Mouse (Mus musculus) CH12.LX (cell line): ENCODE data around the gene Ndufa5. TPM values are rescaled to one million over a fixed set of nuclear protein-coding genes. Genes with fewer than 3 reads are reported as not detected.

Experiments
- DNase-seq: peaks from one replicate; pipeline ENCODE4 v3.0.0-alpha.2; 2013; ENCODE audit errors: extremely low read depth
- H3K27ac ChIP-seq: 2 replicates; pipeline ENCODE4 v1.5.1; 2012; ENCODE audit warnings: low read depth, mild to moderate bottlenecking, control low read depth, moderate library complexity; ENCODE audit not compliant: insufficient read depth
- H3K27me3 ChIP-seq: replicated peaks from 2 replicates; pipeline ENCODE3; 2012; ENCODE audit warnings: inconsistent platforms
- H3K36me3 ChIP-seq, 2 experiments: replicated peaks in 1 of 2; 2 replicates each; pipeline versions ENCODE3 to v1.6.1; 2012; ENCODE audit warnings: inconsistent platforms in 1 of 2, low read length in 1 of 2, mild to moderate bottlenecking in 1 of 2, mixed read lengths in 1 of 2, moderate library complexity in 1 of 2; ENCODE audit not compliant: control insufficient read depth in 1 of 2, insufficient read depth in 1 of 2
- H3K4me1 ChIP-seq, 2 experiments: 2 replicates each; pipeline ENCODE4 v1.6.1; 2012; ENCODE audit warnings: inconsistent platforms in 1 of 2, moderate library complexity in 1 of 2; ENCODE audit not compliant: insufficient read depth in 2 of 2, control insufficient read depth in 1 of 2
- H3K4me2 ChIP-seq: 2 replicates; pipeline ENCODE4 v1.6.1; 2012; ENCODE audit warnings: low read depth, mild to moderate bottlenecking, control low read depth; ENCODE audit not compliant: poor library complexity, insufficient read depth, severe bottlenecking
- H3K4me3 ChIP-seq, 3 experiments: fragments of 150-350 bp in 1 of 3; sonication (generic) in 1 of 3; replicated peaks in 1 of 3; 2 replicates each; pipeline versions ENCODE3 to v1.5.1; 2011 to 2012; ENCODE audit warnings: low read depth in 2 of 3, low read length in 2 of 3, mild to moderate bottlenecking in 2 of 3, moderate library complexity in 2 of 3, control low read depth in 1 of 3, improper control_type of control experiment in 1 of 3, inconsistent platforms in 1 of 3, mixed read lengths in 1 of 3; ENCODE audit not compliant: poor library complexity in 1 of 3
- H3K79me2 ChIP-seq: replicated peaks from 2 replicates; pipeline ENCODE4 v1.6.1; 2012; ENCODE audit warnings: mild to moderate bottlenecking, moderate library complexity; ENCODE audit not compliant: control insufficient read depth, poor library complexity, insufficient read depth, severe bottlenecking; ENCODE audit errors: extremely low read depth
- H3K9ac ChIP-seq: 2 replicates; pipeline ENCODE4 v1.6.1; 2012; ENCODE audit warnings: low read depth, mild to moderate bottlenecking, control low read depth, moderate library complexity; ENCODE audit not compliant: insufficient read depth
- H3K9me3 ChIP-seq: replicated peaks from 2 replicates; pipeline ENCODE3; 2012; ENCODE audit warnings: low read length, inconsistent platforms, mixed read lengths
- BHLHE40 ChIP-seq: IDR thresholded peaks from 2 replicates; pipeline ENCODE4 v1.6.1; 2011; ENCODE audit warnings: mild to moderate bottlenecking, low read depth, low read length, improper control_type of control experiment
- CTCF ChIP-seq, 2 experiments: IDR thresholded peaks in 1 of 2; conservative IDR thresholded peaks in 1 of 2; 2 replicates each; pipeline ENCODE4 v1.5.1; 2011 to 2012; ENCODE audit warnings: low read depth in 2 of 2, low read length in 2 of 2, improper control_type of control experiment in 1 of 2, inconsistent platforms in 1 of 2, mild to moderate bottlenecking in 1 of 2, moderate library complexity in 1 of 2
- ETS1 ChIP-seq: conservative IDR thresholded peaks from 2 replicates; pipeline ENCODE4 v1.6.1; 2012; ENCODE audit warnings: low read depth, mild to moderate bottlenecking, inconsistent platforms, low read length, improper control_type of control experiment, moderate library complexity
- GABPA ChIP-seq: IDR thresholded peaks from 2 replicates; pipeline ENCODE4 v1.6.1; 2012; ENCODE audit warnings: low read depth, low read length, improper control_type of control experiment, inconsistent platforms; ENCODE audit not compliant: insufficient replicate concordance
- HCFC1 ChIP-seq: IDR thresholded peaks from 2 replicates; pipeline ENCODE4 v1.6.1; 2012; ENCODE audit warnings: low read depth, mild to moderate bottlenecking, inconsistent platforms, low read length, improper control_type of control experiment
- JUN ChIP-seq: IDR thresholded peaks from 2 replicates; pipeline ENCODE4 v1.6.1; 2011; ENCODE audit warnings: low read depth, mild to moderate bottlenecking, low read length, improper control_type of control experiment, moderate library complexity; ENCODE audit not compliant: insufficient read depth
- JUND ChIP-seq: conservative IDR thresholded peaks from 2 replicates; pipeline ENCODE4 v1.6.1; 2011; ENCODE audit warnings: low read depth, low read length, improper control_type of control experiment
- MAX ChIP-seq: IDR thresholded peaks from 2 replicates; pipeline ENCODE4 v1.6.1; 2011; ENCODE audit warnings: low read length, improper control_type of control experiment
- MEF2A ChIP-seq: IDR thresholded peaks from 2 replicates; pipeline ENCODE4 v1.6.1; 2014; ENCODE audit warnings: low read depth, mild to moderate bottlenecking, inconsistent platforms, low read length, improper control_type of control experiment, borderline replicate concordance
- MYC ChIP-seq: IDR thresholded peaks from 2 replicates; pipeline ENCODE4 v1.6.1; 2011; ENCODE audit warnings: low read depth, mild to moderate bottlenecking, improper control_type of control experiment, low read length
- NELFE ChIP-seq: IDR thresholded peaks from 2 replicates; pipeline ENCODE4 v1.6.1; 2011; ENCODE audit warnings: low read depth, low read length, improper control_type of control experiment
- NRF1 ChIP-seq: IDR thresholded peaks from 2 replicates; pipeline ENCODE4 v1.6.1; 2014; ENCODE audit warnings: low read depth, mild to moderate bottlenecking, inconsistent platforms, low read length, improper control_type of control experiment, moderate library complexity
- PAX5 ChIP-seq: IDR thresholded peaks from 2 replicates; pipeline ENCODE4 v1.6.1; 2012; ENCODE audit warnings: low read length, inconsistent platforms, mixed read lengths
- POLR2AphosphoS2 ChIP-seq: IDR thresholded peaks from 2 replicates; pipeline ENCODE4 v1.6.1; 2011; ENCODE audit warnings: low read depth, low read length, improper control_type of control experiment
- SIN3A ChIP-seq: IDR thresholded peaks from 2 replicates; pipeline ENCODE4 v1.6.1; 2012; ENCODE audit warnings: low read length, improper control_type of control experiment, inconsistent platforms
- SMC3 ChIP-seq: IDR thresholded peaks from 2 replicates; pipeline ENCODE4 v1.6.1; 2011; ENCODE audit warnings: low read depth, low read length, improper control_type of control experiment
- TCF12 ChIP-seq: IDR thresholded peaks from 2 replicates; pipeline ENCODE4 v1.6.1; 2014; ENCODE audit warnings: low read depth, mild to moderate bottlenecking, inconsistent platforms, low read length, improper control_type of control experiment
- USF1 ChIP-seq: IDR thresholded peaks from 2 replicates; pipeline ENCODE4 v1.6.1; 2014; ENCODE audit warnings: low read depth, mild to moderate bottlenecking, inconsistent platforms, low read length, improper control_type of control experiment
- ZKSCAN1 ChIP-seq: IDR thresholded peaks from 2 replicates; pipeline ENCODE4 v1.6.1; 2012; ENCODE audit warnings: low read depth, inconsistent platforms, low read length, improper control_type of control experiment, borderline replicate concordance
- ZNF384 ChIP-seq: IDR thresholded peaks from 2 replicates; pipeline ENCODE4 v1.6.1; 2012; ENCODE audit warnings: low read depth, low read length, improper control_type of control experiment, inconsistent platforms
- dilution Hi-C: fragments of 300-500 bp; cut with MboI; formaldehyde crosslinking; loops from 2 replicates; pipeline ENCODE4 v1.14.3; 2020; ENCODE audit warnings: low sequenced_read_pairs; ENCODE audit not compliant: extremely low pct_unique_long_range_greater_than_20kb, extremely low pct_ligation_motif_present
- in situ Hi-C: fragments of 300-500 bp; cut with MboI; formaldehyde crosslinking; loops from 3 replicates; pipeline ENCODE4 v1.14.3; 2019; ENCODE audit warnings: low sequenced_read_pairs, low pct_ligation_motif_present, low pct_unique_long_range_greater_than_20kb, mixed read lengths
- polyA plus RNA-seq: library from polyadenylated mRNA; unstranded; fragments of >175 nt; gene quantifications from 2 replicates; pipeline ENCODE4 v1.2.1, GENCODE M21; 2012; ENCODE audit warnings: low read depth; ENCODE audit not compliant: insufficient read length
- total RNA-seq, 2 experiments: library from RNA; depleted of rRNA; stranded (reverse); fragments of 300-350 nt in 1 of 2; fragments of >200 nt in 1 of 2; gene quantifications; 2 replicates each; pipeline ENCODE4 v1.2.3; 2012 to 2014

Ndufa5 gene
- total and polyA plus RNA-seq, 3 experiments, result 67.2 to 372 (median 162) TPM

DNA sequence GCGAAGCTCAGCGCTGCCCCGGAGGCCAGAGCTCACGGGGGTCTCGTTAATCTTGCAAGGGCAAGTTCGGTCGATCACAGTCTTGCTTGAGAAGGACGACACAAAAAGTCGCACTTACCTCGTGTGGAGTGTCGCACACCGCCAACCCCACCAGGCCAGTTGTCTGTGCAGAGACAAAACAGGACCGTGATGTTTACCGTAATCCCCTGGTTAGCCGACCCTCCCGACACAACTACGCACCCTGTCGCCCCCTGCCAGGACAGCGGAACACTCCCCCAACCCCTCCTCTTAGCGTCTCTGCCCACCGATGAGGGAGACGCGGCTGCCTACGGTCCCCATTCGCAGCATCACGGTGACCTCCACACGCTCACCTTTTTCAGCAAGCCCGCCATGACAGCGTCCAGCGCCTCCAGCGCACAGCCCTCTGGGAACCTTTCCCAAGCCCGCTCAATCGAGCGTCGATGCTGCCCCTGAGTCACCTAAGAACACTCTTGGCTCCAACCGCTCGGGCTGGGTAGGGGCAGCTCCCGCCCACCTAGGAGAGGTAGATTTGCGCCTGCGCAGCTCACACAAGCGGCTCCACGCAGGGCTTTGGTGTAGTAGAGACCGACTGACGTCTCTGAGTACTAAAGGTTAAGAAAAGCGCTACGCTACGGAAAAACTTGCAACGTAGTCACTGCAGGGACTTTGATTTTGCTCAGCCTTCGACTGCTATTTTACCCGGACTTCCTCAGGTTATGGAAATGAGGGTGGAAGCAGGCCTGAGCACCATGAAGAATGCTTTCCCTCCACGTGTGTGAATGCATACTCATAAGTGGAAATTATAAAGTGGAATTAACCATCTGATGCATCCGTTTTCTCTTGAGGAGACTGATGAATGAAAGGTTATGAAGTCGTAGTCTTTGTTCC lies at the start of gene Ndufa5 (continued):
- TF ChIP-seq SIN3A, result peak; percentile 97

DNA sequence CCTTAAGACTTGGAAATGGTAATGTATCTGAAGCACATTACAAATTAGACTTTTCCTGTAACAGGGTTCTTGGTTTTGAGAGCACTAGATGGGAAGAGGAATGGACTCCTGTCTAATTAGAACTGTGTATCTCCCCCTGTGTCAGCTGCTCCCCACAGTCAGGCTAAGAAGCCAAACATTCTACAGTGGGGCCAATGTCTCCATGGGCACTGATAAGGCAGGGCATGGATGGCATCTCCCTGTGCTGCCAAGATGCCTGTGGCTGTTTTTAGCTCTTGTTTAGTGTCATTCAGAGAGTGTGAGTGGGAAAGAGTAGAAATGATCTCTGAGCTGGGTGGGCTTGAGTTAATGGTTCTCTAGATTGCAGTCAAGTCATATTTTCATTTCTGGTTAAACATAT lies 45.5 kb upstream of the Ndufa5 start:
- Histone ChIP-seq H3K4me1 (peaks cover 0 to 9% of the 10 kb centered on the region in 2 experiments; a peak in 2 of 4 replicates), H3K27me3 (no peaks in the 10 kb centered on the region), H3K9ac (no peak overlapping the region), H3K4me2 (no peak overlapping the region), H3K9me3 (peaks cover 2% of the 10 kb centered on the region), H3K79me2 (no peaks in the 10 kb centered on the region), H3K4me3 (no peak overlapping the region), H3K27ac (no peak overlapping the region), H3K36me3 (no peaks in the 10 kb centered on the region)
- in situ Hi-C loops, result no loop called here
- no peak for DNase-seq
- dilution Hi-C loops, result no loop called here
- no peak for TF ChIP-seq TCF12
- TF ChIP-seq CTCF (conservative IDR thresholded peaks at IDR 0.05 in 1 of 2, IDR thresholded peaks at IDR 0.05 in 1 of 2; ENCODE audit: low read depth in 2 of 2, low read length in 2 of 2), result no peak
- TF ChIP-seq PAX5, result no peak
- TF ChIP-seq MYC, result no peak
- no peak for TF ChIP-seq JUND
- no peak for TF ChIP-seq GABPA
- TF ChIP-seq ETS1, result no peak
- TF ChIP-seq ZNF384, result no peak
- TF ChIP-seq USF1, result no peak
- no peak for TF ChIP-seq ZKSCAN1
- TF ChIP-seq NRF1, result no peak
- TF ChIP-seq SMC3, result no peak
- TF ChIP-seq HCFC1, result no peak
- TF ChIP-seq MAX, result no peak
- TF ChIP-seq BHLHE40, result no peak
- no peak for TF ChIP-seq NELFE

DNA sequence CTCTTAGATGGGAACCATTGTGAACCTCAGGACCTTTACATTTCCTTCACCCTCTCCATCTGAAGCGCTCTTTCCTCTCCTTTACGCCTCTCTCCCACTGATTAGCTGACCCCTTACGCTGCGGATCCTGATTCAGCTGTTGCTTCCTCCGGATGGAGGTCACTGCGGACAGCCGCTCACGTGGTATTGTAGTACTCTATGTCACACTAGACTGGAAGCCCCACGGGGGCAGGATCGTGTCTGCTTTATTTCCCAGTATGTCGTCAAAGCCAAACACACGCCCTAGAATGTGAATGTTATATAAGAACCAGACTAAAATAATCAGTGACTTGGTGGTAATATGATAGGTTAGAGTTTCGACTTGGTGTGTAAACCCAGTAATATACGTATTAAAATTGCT lies 44.6 kb upstream of the Ndufa5 start:
- H3K4me2 ChIP-seq, result no peak overlapping the region
- H3K27me3 ChIP-seq, result no peaks in the 10 kb centered on the region
- no peak overlapping the region for H3K27ac ChIP-seq
- no peak overlapping the region for H3K4me3 ChIP-seq
- no peak for TF ChIP-seq SIN3A
- no peak for TF ChIP-seq MEF2A
- no peak for TF ChIP-seq POLR2AphosphoS2
- TF ChIP-seq JUN, result no peak
- TF ChIP-seq CTCF (conservative IDR thresholded peaks at IDR 0.05 in 1 of 2, IDR thresholded peaks at IDR 0.05 in 1 of 2; ENCODE audit: low read depth in 2 of 2, low read length in 2 of 2), result no peak
- no peak for TF ChIP-seq MAX
- in situ Hi-C loops (no loop called here), dilution Hi-C loops (no loop called here)
- H3K36me3 ChIP-seq, result no peaks in the 10 kb centered on the region
- no peaks in the 10 kb centered on the region for H3K79me2 ChIP-seq
- no peak overlapping the region for H3K9ac ChIP-seq
- H3K4me1 ChIP-seq, result peaks cover 0 to 9% of the 10 kb centered on the region in 2 experiments; a peak in 2 of 4 replicates
- peaks cover 2% of the 10 kb centered on the region for H3K9me3 ChIP-seq
- DNase-seq, result no peak
